12 mouse cellular contexts compared by ENCODE assay signal in genomic region chr14:105999801-106000200, GRCm38 (mm10).
DNase-seq lines count a peak whose midpoint lies in the region; ATAC-seq lines count a peak whose summit lies in the region.
"Had no signal": no experiment of that assay in that cellular context is flagged by ENCODE, and none has a peak within 500 bp of the region (broad histone marks: within the 10 kb centered on the region; RNA-seq: fewer than 3 reads in every experiment).

No protein-coding gene starts in this region.

- intact Hi-C loops in left cerebral cortex, postnatal 25 days (cut with DNase I): no loop called here
- intact Hi-C loops in left cerebral cortex, postnatal 10 days (cut with DNase I): no loop called here

- ATAC-seq in cerebellum, adult (ENCODE audit: insufficient number of reproducible peaks, low FRiP score, low TSS enrichment): peak; percentile 72; the same call in 1 of the 2 replicates

- DNase-seq in cerebellum, postnatal 14 days: no peak
- peak; percentile 10 to 82 for DNase-seq in left cerebral cortex, postnatal 25 days (ENCODE audit: low spot score in 2 of 2)
- DNase-seq in left cerebral cortex, postnatal 10 days (ENCODE audit: extremely low spot score in 1 of 2, low spot score in 2 of 2): no peak
- peak; percentile 82 for DNase-seq in brain, adult 2 months (ENCODE audit: low read depth, low spot score)
- peak; percentile 22 for DNase-seq in mesoderm, embryonic 11.5 days (ENCODE audit: low read depth, low spot score)
- no peak for DNase-seq in thymus, postnatal 0 days (ENCODE audit: low spot score)
- no peak for DNase-seq in layer of hippocampus, postnatal 25 days (ENCODE audit: extremely low spot score in 1 of 2, low spot score in 1 of 2)
- DNase-seq: cerebellum, postnatal 10 days; gastrocnemius, postnatal 36 days; heart, postnatal 4 days; liver had no signal

Comparison
In these comparisons a context has a peak if more than half of its experiments do, and no peak if none do; other contexts are left out.
1. DNase-seq: peak in left cerebral cortex, postnatal 25 days (2 of 2), brain, adult 2 months (single experiment) and mesoderm, embryonic 11.5 days (single experiment); none in cerebellum, postnatal 14 days (0 of 2), left cerebral cortex, postnatal 10 days (0 of 2), thymus, postnatal 0 days (single experiment) and layer of hippocampus, postnatal 25 days (0 of 2).